Mouse (Mus musculus) embryonic fibroblast, embryonic 13.5 days (primary cell): ENCODE results near the gene Tmem19.

Experiments used
- CTCF ChIP-seq: IDR thresholded peaks from 2 replicates; pipeline ENCODE4 v1.5.1; 2011; ENCODE audit warnings: mild to moderate bottlenecking, control low read depth, low read length, moderate library complexity, borderline replicate concordance; ENCODE audit not compliant: insufficient read depth
- POLR2A ChIP-seq: IDR thresholded peaks from 2 replicates; pipeline ENCODE4 v1.6.1; 2011; ENCODE audit warnings: low read depth, mild to moderate bottlenecking, control low read depth, low read length, moderate library complexity

DNA sequence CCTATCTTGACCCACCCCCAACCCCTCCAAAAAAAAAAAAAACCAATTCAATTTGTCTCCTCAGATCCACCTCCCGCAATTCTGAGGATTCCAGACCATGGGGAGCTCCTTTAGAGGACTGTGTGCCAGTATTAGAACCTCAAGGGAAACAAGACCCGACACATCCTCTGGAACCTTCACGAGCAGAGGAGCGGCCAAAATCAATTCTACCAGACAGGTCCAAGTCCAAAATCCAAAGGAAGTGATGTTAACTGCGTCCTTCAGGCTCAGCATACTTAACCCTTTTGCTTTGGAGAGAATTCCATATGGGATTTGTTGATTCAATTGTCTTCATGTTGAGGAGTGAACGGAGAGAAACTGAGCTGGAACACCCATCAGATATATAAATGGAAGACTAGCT lies 7.3 kb downstream of the Tmem19 start:
- TF ChIP-seq CTCF (no peak), POLR2A (no peak)
